Mouse (Mus musculus): ENCODE data around the gene Hspa8. TPM values are rescaled to one million over a fixed set of nuclear protein-coding genes. Genes with fewer than 3 reads are reported as not detected.
A peak's percentile ranks its signal among the peaks of the same experiment; 100 is the strongest.
"Not testable (repeated sequence)": the region's sequence is repeated elsewhere in the genome, so short reads cannot be mapped to it uniquely, and the experiment has no call there.

Gene Hspa8
- polyA plus RNA-seq, 1 experiment from 2014 or later: 1,780 TPM

- not testable (repeated sequence) for DNase-seq; H3K9me3 ChIP-seq (replicated peaks); H3K27me3 ChIP-seq
- H3K9ac ChIP-seq: peak overlapping the region; percentile 98
- H3K4me3 ChIP-seq (replicated peaks): peak overlapping the region; percentile 93
- peaks cover 44% of the 10 kb centered on the region for H3K4me1 ChIP-seq (replicated peaks)
- H3K4me2 ChIP-seq: peak overlapping the region; percentile 84
- peak overlapping the region; percentile 96 for H3K27ac ChIP-seq
- ATAC-seq (ENCODE audit: low read depth): peak; percentile 0; the same call in 1 of the 2 replicates
- WGBS (ENCODE audit: insufficient replicate concordance): under 1% methylated on average over 28 of the region's 28 CpGs
- H3K36me3 ChIP-seq: peaks cover 51% of the 10 kb centered on the region
Observed at GRCm38 (mm10) chr9:40801614-40802532, 1.1 kb downstream of the Hspa8 start.

GRCm38 (mm10) chr9:40802533-40802875 is 1.7 kb downstream of the Hspa8 start:
- Histone ChIP-seq H3K4me3 (replicated peaks) (peak overlapping the region; percentile 93), H3K9ac (peak overlapping the region; percentile 98), H3K36me3 (peaks cover 52% of the 10 kb centered on the region), H3K4me2 (peak overlapping the region; percentile 84), H3K4me1 (replicated peaks) (peaks cover 47% of the 10 kb centered on the region), H3K27ac (peak overlapping the region; percentile 96)
- WGBS (ENCODE audit: insufficient replicate concordance): 2% methylated on average over 8 of the region's 8 CpGs
- H3K27me3 ChIP-seq; ATAC-seq (ENCODE audit: low read depth); DNase-seq; H3K9me3 ChIP-seq (replicated peaks): not testable (repeated sequence)

GRCm38 (mm10) chr9:40804576-40804975 is 3.8 kb downstream of the Hspa8 start:
- Histone ChIP-seq H3K27ac (peak overlapping the region; percentile 43; the same call in 1 of the 2 replicates), H3K36me3 (peaks cover 52% of the 10 kb centered on the region), H3K4me2 (peak overlapping the region; percentile 65), H3K4me3 (replicated peaks) (peak overlapping the region; percentile 50), H3K4me1 (replicated peaks) (peaks cover 28% of the 10 kb centered on the region)
- ATAC-seq (ENCODE audit: low read depth); H3K9me3 ChIP-seq (replicated peaks); H3K27me3 ChIP-seq; DNase-seq; H3K9ac ChIP-seq: not testable (repeated sequence)
- 54% methylated on average over 3 of the region's 3 CpGs for WGBS (ENCODE audit: insufficient replicate concordance)

- 0 out of 2 replicates have a peak overlapping the region, but pooled peaks have one; percentile 50 for H3K4me3 ChIP-seq (replicated peaks)
- no peak for ATAC-seq (ENCODE audit: low read depth)
- H3K4me2 ChIP-seq: 0 out of 2 replicates have a peak overlapping the region, but pooled peaks have one; percentile 15
- H3K27me3 ChIP-seq: no peaks in the 10 kb centered on the region
- peak overlapping the region; percentile 34; the same call in 1 of the 2 replicates for H3K9ac ChIP-seq
- peak overlapping the region; percentile 47; the same call in 1 of the 2 replicates for H3K27ac ChIP-seq
- peaks cover 52% of the 10 kb centered on the region for H3K36me3 ChIP-seq
- H3K4me1 ChIP-seq (replicated peaks): peaks cover 26% of the 10 kb centered on the region
- peak; percentile 60 for DNase-seq
- 40% methylated on average over 2 of the region's 2 CpGs for WGBS (ENCODE audit: insufficient replicate concordance)
- no peaks in the 10 kb centered on the region for H3K9me3 ChIP-seq (replicated peaks)
Observed at GRCm38 (mm10) chr9:40805263-40805662, 4.5 kb downstream of the Hspa8 start.

GRCm38 (mm10) chr9:40806440-40807288 is 5.9 kb downstream of the Hspa8 start:
- DNase-seq (peak; percentile 35), ATAC-seq (ENCODE audit: low read depth) (peak; percentile 48)
- Histone ChIP-seq H3K27ac (peak overlapping the region; percentile 47), H3K4me2 (no peak overlapping the region), H3K4me1 (replicated peaks) (peaks cover 26% of the 10 kb centered on the region), H3K36me3 (peaks cover 49% of the 10 kb centered on the region), H3K9ac (no peak overlapping the region), H3K9me3 (replicated peaks) (no peaks in the 10 kb centered on the region), H3K27me3 (no peaks in the 10 kb centered on the region), H3K4me3 (replicated peaks) (no peak overlapping the region)
- WGBS (ENCODE audit: insufficient replicate concordance): 11% methylated on average over 5 of the region's 5 CpGs

GRCm38 (mm10) chr9:40807289-40807920 is 6.6 kb downstream of the Hspa8 start:
- DNase-seq (no peak), ATAC-seq (ENCODE audit: low read depth) (peak; percentile 9; the same call in 1 of the 2 replicates)
- H3K9ac ChIP-seq: no peak overlapping the region
- WGBS (ENCODE audit: insufficient replicate concordance): 7% methylated on average over 11 of the region's 11 CpGs
- no peaks in the 10 kb centered on the region for H3K27me3 ChIP-seq
- no peaks in the 10 kb centered on the region for H3K9me3 ChIP-seq (replicated peaks)
- H3K36me3 ChIP-seq: peaks cover 42% of the 10 kb centered on the region
- peak overlapping the region; percentile 47 for H3K27ac ChIP-seq
- H3K4me2 ChIP-seq: no peak overlapping the region
- H3K4me1 ChIP-seq (replicated peaks): peaks cover 26% of the 10 kb centered on the region
- H3K4me3 ChIP-seq (replicated peaks): no peak overlapping the region

- no peak overlapping the region for H3K4me2 ChIP-seq
- ATAC-seq (ENCODE audit: low read depth) (no peak), DNase-seq (no peak)
- no peak overlapping the region for H3K4me3 ChIP-seq (replicated peaks)
- no peaks in the 10 kb centered on the region for H3K9me3 ChIP-seq (replicated peaks)
- peaks cover 36% of the 10 kb centered on the region for H3K36me3 ChIP-seq
- WGBS (ENCODE audit: insufficient replicate concordance): 44% methylated on average over 16 of the region's 16 CpGs
- peaks cover 22% of the 10 kb centered on the region for H3K4me1 ChIP-seq (replicated peaks)
- H3K27me3 ChIP-seq: no peaks in the 10 kb centered on the region
- peak overlapping the region; percentile 47 for H3K27ac ChIP-seq
- H3K9ac ChIP-seq: no peak overlapping the region
Observed at GRCm38 (mm10) chr9:40808061-40808906, 7.5 kb downstream of the Hspa8 start.

- no peak overlapping the region for H3K4me2 ChIP-seq
- no peak overlapping the region for H3K9ac ChIP-seq
- H3K27ac ChIP-seq: no peak overlapping the region
- no peaks in the 10 kb centered on the region for H3K9me3 ChIP-seq (replicated peaks)
- no peak for ATAC-seq (ENCODE audit: low read depth)
- no peaks in the 10 kb centered on the region for H3K27me3 ChIP-seq
- no peak for DNase-seq
- H3K4me1 ChIP-seq (replicated peaks): peaks cover 19% of the 10 kb centered on the region
- H3K4me3 ChIP-seq (replicated peaks): no peak overlapping the region
- H3K36me3 ChIP-seq: peaks cover 30% of the 10 kb centered on the region
- 68% methylated on average over 8 of the region's 8 CpGs for WGBS (ENCODE audit: insufficient replicate concordance)
Observed at GRCm38 (mm10) chr9:40808907-40809280, 8.1 kb downstream of the Hspa8 start.

- Histone ChIP-seq H3K4me1 (replicated peaks) (0 out of 2 replicates have a peak, but pooled peaks cover 7% of the 10 kb centered on the region), H3K36me3 (peaks cover under 1% of the 10 kb centered on the region; the same call in 1 of the 2 replicates), H3K27me3 (no peaks in the 10 kb centered on the region), H3K4me3 (replicated peaks) (no peak overlapping the region), H3K9me3 (replicated peaks) (no peaks in the 10 kb centered on the region), H3K27ac (no peak overlapping the region), H3K4me2 (no peak overlapping the region), H3K9ac (no peak overlapping the region)
- ATAC-seq (ENCODE audit: low read depth) (no peak), DNase-seq (no peak)
- 37% methylated on average over 2 of the region's 2 CpGs for WGBS (ENCODE audit: insufficient replicate concordance)
Observed at GRCm38 (mm10) chr9:40811860-40812259, 11.1 kb downstream of the Hspa8 start.

- 49% methylated on average over 7 of the region's 7 CpGs for WGBS (ENCODE audit: insufficient replicate concordance)
- no peak for DNase-seq
Observed at GRCm38 (mm10) chr9:40814060-40814459, 13.3 kb downstream of the Hspa8 start.

More at GRCm38 (mm10) chr9:40814060-40814459, 13.3 kb downstream of the Hspa8 start:
- H3K4me3 ChIP-seq (replicated peaks): no peak overlapping the region
- 0 out of 2 replicates have a peak, but pooled peaks cover 4% of the 10 kb centered on the region for H3K4me1 ChIP-seq (replicated peaks)
- ATAC-seq (ENCODE audit: low read depth): no peak
- H3K36me3 ChIP-seq: no peaks in the 10 kb centered on the region
- no peaks in the 10 kb centered on the region for H3K27me3 ChIP-seq
- H3K9ac ChIP-seq: no peak overlapping the region
- no peak overlapping the region for H3K27ac ChIP-seq
- no peak overlapping the region for H3K4me2 ChIP-seq
- H3K9me3 ChIP-seq (replicated peaks): no peaks in the 10 kb centered on the region
